Mouse (Mus musculus) forebrain, embryonic 10.5 days (tissue): ENCODE measurements around the gene Erg. TPM values are rescaled to one million over a fixed set of nuclear protein-coding genes. Genes with fewer than 3 reads are reported as not detected.

Experiments used
- DNase-seq: peaks from one replicate; pipeline ENCODE4 v3.0.0-alpha.2; 2017; ENCODE audit warnings: low spot score; ENCODE audit errors: extremely low spot score
- H3K27ac ChIP-seq: fragments of 300-500 bp; sonication (generic); 2 replicates; pipeline ENCODE4 v1.5.1; 2016; ENCODE audit warnings: mild to moderate bottlenecking
- H3K27me3 ChIP-seq: fragments of 300-500 bp; sonication (generic); 2 replicates; pipeline ENCODE4 v1.6.1; 2016; ENCODE audit warnings: mild to moderate bottlenecking; ENCODE audit not compliant: poor library complexity, severe bottlenecking
- H3K36me3 ChIP-seq: fragments of 300-500 bp; sonication (generic); replicated peaks from 2 replicates; pipeline ENCODE4 v1.6.1; 2016; ENCODE audit warnings: mild to moderate bottlenecking, moderate library complexity
- H3K4me1 ChIP-seq: fragments of 300-500 bp; sonication (generic); 2 replicates; pipeline ENCODE4 v1.6.1; 2016
- H3K4me3 ChIP-seq: fragments of 300-500 bp; sonication (generic); 2 replicates; pipeline ENCODE4 v1.5.1; 2016; ENCODE audit warnings: mild to moderate bottlenecking, moderate library complexity
- H3K9me3 ChIP-seq: fragments of 300-500 bp; sonication (generic); 2 replicates; pipeline ENCODE4 v1.6.1; 2016; ENCODE audit warnings: mild to moderate bottlenecking, moderate library complexity
- WGBS: fragments of 180-500 bp; shearing (Covaris S2); methylation state at CpG from one replicate; pipeline ENCODE4 v1.1.7; 2016; 5-methylcytosine and 5-hydroxymethylcytosine counted together
- polyA plus RNA-seq: library from polyadenylated mRNA; unstranded; fragments of >200 nt; fragmentation: Nextera tagmentation; extraction: Ambion mirVana; gene quantifications from 2 replicates; pipeline ENCODE4 v1.2.1, GENCODE M21; 2016

The Erg gene
- polyA plus RNA-seq, 1 experiment from 2014 or later = 1.9 TPM

- peaks cover 22% of the 10 kb centered on the region for H3K4me1 ChIP-seq
- 91% methylated on average over 7 of the region's 7 CpGs for WGBS
- no peaks in the 10 kb centered on the region for H3K36me3 ChIP-seq
- no peaks in the 10 kb centered on the region for H3K9me3 ChIP-seq
- H3K27me3 ChIP-seq = no peaks in the 10 kb centered on the region
- no peak overlapping the region for H3K27ac ChIP-seq
- no peak for DNase-seq
- no peak overlapping the region for H3K4me3 ChIP-seq
Observed at GRCm38 (mm10) chr16:95361950-95362349, 224.4 kb downstream of the Erg start.

- H3K27me3 ChIP-seq = no peaks in the 10 kb centered on the region
- no peak for DNase-seq
- no peaks in the 10 kb centered on the region for H3K36me3 ChIP-seq
- peaks cover 13% of the 10 kb centered on the region for H3K4me1 ChIP-seq
- no peak overlapping the region for H3K4me3 ChIP-seq
- H3K9me3 ChIP-seq = no peaks in the 10 kb centered on the region
- no peak overlapping the region for H3K27ac ChIP-seq
- WGBS = 94% methylated on average over 18 of the region's 18 CpGs
Observed at GRCm38 (mm10) chr16:95360940-95361489, 225.4 kb downstream of the Erg start.

GRCm38 (mm10) chr16:95360214-95360850 lies 226.1 kb downstream of the Erg start:
- H3K9me3 ChIP-seq = no peaks in the 10 kb centered on the region
- H3K4me3 ChIP-seq = no peak overlapping the region
- H3K27ac ChIP-seq = no peak overlapping the region
- H3K27me3 ChIP-seq = no peaks in the 10 kb centered on the region
- WGBS = 88% methylated on average over 8 of the region's 8 CpGs
- peaks cover 10% of the 10 kb centered on the region for H3K4me1 ChIP-seq
- DNase-seq = no peak
- no peaks in the 10 kb centered on the region for H3K36me3 ChIP-seq

- DNase-seq = no peak
- no peaks in the 10 kb centered on the region for H3K36me3 ChIP-seq
- H3K4me1 ChIP-seq = peaks cover 2% of the 10 kb centered on the region
- no peak overlapping the region for H3K4me3 ChIP-seq
- no peaks in the 10 kb centered on the region for H3K27me3 ChIP-seq
- 87% methylated on average over 12 of the region's 12 CpGs for WGBS
- H3K9me3 ChIP-seq = no peaks in the 10 kb centered on the region
- H3K27ac ChIP-seq = no peak overlapping the region
Observed at GRCm38 (mm10) chr16:95356962-95357955, 229.1 kb downstream of the Erg start.

GRCm38 (mm10) chr16:95353838-95354237 lies 232.6 kb downstream of the Erg start:
- no peaks in the 10 kb centered on the region for H3K9me3 ChIP-seq
- H3K4me3 ChIP-seq = no peak overlapping the region
- H3K27me3 ChIP-seq = no peaks in the 10 kb centered on the region
- WGBS = 82% methylated on average over 8 of the region's 8 CpGs
- H3K27ac ChIP-seq = no peak overlapping the region
- DNase-seq = no peak
- H3K36me3 ChIP-seq = no peaks in the 10 kb centered on the region
- peaks cover 10% of the 10 kb centered on the region for H3K4me1 ChIP-seq

GRCm38 (mm10) chr16:95352266-95352665 lies 234.1 kb downstream of the Erg start:
- Histone ChIP-seq H3K27ac (no peak overlapping the region), H3K4me1 (peaks cover 14% of the 10 kb centered on the region), H3K9me3 (no peaks in the 10 kb centered on the region), H3K4me3 (no peak overlapping the region), H3K36me3 (no peaks in the 10 kb centered on the region), H3K27me3 (no peaks in the 10 kb centered on the region)
- no peak for DNase-seq
- 69% methylated on average over 8 of the region's 8 CpGs for WGBS

GRCm38 (mm10) chr16:95350499-95350898 lies 235.9 kb downstream of the Erg start:
- no peak overlapping the region for H3K27ac ChIP-seq
- H3K27me3 ChIP-seq = no peaks in the 10 kb centered on the region
- no peaks in the 10 kb centered on the region for H3K9me3 ChIP-seq
- H3K4me1 ChIP-seq = peaks cover 27% of the 10 kb centered on the region
- 29% methylated on average over 3 of the region's 3 CpGs for WGBS
- DNase-seq = peak; percentile 48
- no peaks in the 10 kb centered on the region for H3K36me3 ChIP-seq
- no peak overlapping the region for H3K4me3 ChIP-seq

GRCm38 (mm10) chr16:95349745-95350144 lies 236.6 kb downstream of the Erg start:
- H3K4me3 ChIP-seq = no peak overlapping the region
- 80% methylated on average over 5 of the region's 5 CpGs for WGBS
- no peak overlapping the region for H3K27ac ChIP-seq
- H3K9me3 ChIP-seq = no peaks in the 10 kb centered on the region
- H3K4me1 ChIP-seq = peaks cover 32% of the 10 kb centered on the region
- H3K27me3 ChIP-seq = no peaks in the 10 kb centered on the region
- DNase-seq = no peak
- H3K36me3 ChIP-seq = no peaks in the 10 kb centered on the region

- 82% methylated on average over 6 of the region's 6 CpGs for WGBS
Observed at GRCm38 (mm10) chr16:95349344-95349743, 237.0 kb downstream of the Erg start.

GRCm38 (mm10) chr16:95348555-95348954 lies 237.8 kb downstream of the Erg start:
- no peak overlapping the region for H3K4me3 ChIP-seq
- DNase-seq = no peak
- peaks cover 32% of the 10 kb centered on the region for H3K4me1 ChIP-seq
- no peaks in the 10 kb centered on the region for H3K9me3 ChIP-seq
- H3K27me3 ChIP-seq = no peaks in the 10 kb centered on the region
- no peaks in the 10 kb centered on the region for H3K36me3 ChIP-seq
- WGBS = 92% methylated on average over 9 of the region's 9 CpGs
- no peak overlapping the region for H3K27ac ChIP-seq

More at GRCm38 (mm10) chr16:95349344-95349743, 237.0 kb downstream of the Erg start:
- Histone ChIP-seq H3K9me3 (no peaks in the 10 kb centered on the region), H3K27ac (no peak overlapping the region), H3K27me3 (no peaks in the 10 kb centered on the region), H3K36me3 (no peaks in the 10 kb centered on the region), H3K4me1 (peaks cover 32% of the 10 kb centered on the region), H3K4me3 (no peak overlapping the region)
- DNase-seq = no peak

GRCm38 (mm10) chr16:95347202-95347601 lies 239.2 kb downstream of the Erg start:
- no peaks in the 10 kb centered on the region for H3K27me3 ChIP-seq
- WGBS = 4% methylated on average over 3 of the region's 3 CpGs
- H3K4me3 ChIP-seq = no peak overlapping the region
- no peak for DNase-seq
- peak overlapping the region; percentile 26; the same call in 1 of the 2 replicates for H3K27ac ChIP-seq
- no peaks in the 10 kb centered on the region for H3K9me3 ChIP-seq
- H3K36me3 ChIP-seq = no peaks in the 10 kb centered on the region
- H3K4me1 ChIP-seq = peaks cover 29% of the 10 kb centered on the region

GRCm38 (mm10) chr16:95345882-95346281 lies 240.5 kb downstream of the Erg start:
- no peaks in the 10 kb centered on the region for H3K36me3 ChIP-seq
- WGBS = 7% methylated on average over 7 of the region's 7 CpGs
- peaks cover 28% of the 10 kb centered on the region for H3K4me1 ChIP-seq
- DNase-seq = peak; percentile 73
- H3K27ac ChIP-seq = no peak overlapping the region
- H3K27me3 ChIP-seq = no peaks in the 10 kb centered on the region
- no peak overlapping the region for H3K4me3 ChIP-seq
- no peaks in the 10 kb centered on the region for H3K9me3 ChIP-seq

GRCm38 (mm10) chr16:95344961-95345360 lies 241.4 kb downstream of the Erg start:
- H3K27ac ChIP-seq = no peak overlapping the region
- WGBS = 68% methylated on average over 10 of the region's 10 CpGs
- peaks cover 32% of the 10 kb centered on the region for H3K4me1 ChIP-seq
- no peaks in the 10 kb centered on the region for H3K36me3 ChIP-seq
- no peak for DNase-seq
- H3K4me3 ChIP-seq = no peak overlapping the region
- no peaks in the 10 kb centered on the region for H3K9me3 ChIP-seq
- H3K27me3 ChIP-seq = peaks cover 8% of the 10 kb centered on the region; the same call in 1 of the 2 replicates
